Mouse (Mus musculus) retina, postnatal 1 day (tissue): Measurements from ENCODE around the gene Gm21721.
"Not testable (repeated sequence)": the region's sequence is repeated elsewhere in the genome, so short reads cannot be mapped to it uniquely, and the experiment has no call there.

Experiments used
- DNase-seq: peaks from one replicate; pipeline ENCODE4 v3.0.0-alpha.2; 2012

Gene Gm21721

GRCm38 (mm10) chrY:9202090-9202489, at the start of gene Gm21721:
Gene Gm21721 (minus strand): TSS chrY:9202190.
- not testable (repeated sequence) for DNase-seq
